Mouse (Mus musculus) C2C12 (cell line): Measurements from ENCODE around the gene Taf6l.

Experiments used
- CEBPB ChIP-seq: IDR thresholded peaks from one replicate; pipeline ENCODE4 v1.6.1; 2011; ENCODE audit warnings: low read depth, mild to moderate bottlenecking, control low read depth, moderate library complexity
- CTCF ChIP-seq: IDR thresholded peaks from one replicate; pipeline ENCODE4 v1.5.1; 2011; ENCODE audit not compliant: control insufficient read depth, insufficient read depth, insufficient read length
- MAX ChIP-seq: IDR thresholded peaks from one replicate; pipeline ENCODE4 v1.6.1; 2011; ENCODE audit warnings: mild to moderate bottlenecking, control low read depth
- MYOG ChIP-seq: IDR thresholded peaks from one replicate; pipeline ENCODE4 v1.6.1; 2011; ENCODE audit not compliant: control insufficient read depth, insufficient read length; ENCODE audit errors: extremely low read depth
- USF1 ChIP-seq: IDR thresholded peaks from one replicate; pipeline ENCODE4 v1.6.1; 2011; ENCODE audit warnings: low read depth, mild to moderate bottlenecking, control low read depth, moderate library complexity

- TF ChIP-seq MYOG = no peak
- TF ChIP-seq CEBPB = no peak
- TF ChIP-seq CTCF = no peak
- no peak for TF ChIP-seq MAX
- TF ChIP-seq USF1 = no peak
Measured at GRCm38 (mm10) chr19:8815812-8816211, 29.6 kb upstream of the Taf6l start.
